Comparison of ENCODE assay signal across 8 mouse cellular contexts in genomic region chr8:8656578-8657441, GRCm38 (mm10). TPM values are rescaled to one million over a fixed set of nuclear protein-coding genes. Genes with fewer than 3 reads are reported as not detected.
DNase-seq lines count a peak whose midpoint lies in the region; ATAC-seq and TF ChIP-seq lines count a peak whose summit lies in the region.
"Had no signal": no experiment of that assay in that cellular context is flagged by ENCODE, and none has a peak within 500 bp of the region (broad histone marks: within the 10 kb centered on the region; RNA-seq: fewer than 3 reads in every experiment).

No protein-coding gene starts in this region.

- no peaks in the 10 kb centered on the region for H3K9me3 ChIP-seq in lung, embryonic 15.5 days
- no peaks in the 10 kb centered on the region for H3K9me3 ChIP-seq in forebrain, embryonic 11.5 days (ENCODE audit: control insufficient read depth, low read length)
- H3K9me3 ChIP-seq in limb, embryonic 13.5 days: no peaks in the 10 kb centered on the region
- no peaks in the 10 kb centered on the region for H3K9me3 ChIP-seq in stomach, postnatal 0 days (ENCODE audit: control insufficient read depth, low read length)
- H3K9me3 ChIP-seq: megakaryocyte, embryonic 14.5 days had no signal

- no peaks in the 10 kb centered on the region for H3K27me3 ChIP-seq in lung, embryonic 15.5 days
- no peaks in the 10 kb centered on the region; the same call in 1 of the 2 replicates for H3K27me3 ChIP-seq in forebrain, embryonic 11.5 days (ENCODE audit: control insufficient read depth, insufficient read depth, low read length)
- no peaks in the 10 kb centered on the region for H3K27me3 ChIP-seq in limb, embryonic 13.5 days
- H3K27me3 ChIP-seq in stomach, postnatal 0 days (ENCODE audit: control insufficient read depth, insufficient read depth, low read length): no peaks in the 10 kb centered on the region

- H3K4me1 ChIP-seq in lung, embryonic 15.5 days: peaks cover 48% of the 10 kb centered on the region
- H3K4me1 ChIP-seq in forebrain, embryonic 11.5 days (replicated peaks; ENCODE audit: control insufficient read depth, insufficient read depth, low read length): peaks cover 27% of the 10 kb centered on the region
- H3K4me1 ChIP-seq in limb, embryonic 13.5 days: peaks cover 61% of the 10 kb centered on the region
- H3K4me1 ChIP-seq in stomach, postnatal 0 days (replicated peaks; ENCODE audit: control insufficient read depth, insufficient read depth): peaks cover 5% of the 10 kb centered on the region; the same call in 1 of the 2 replicates

- peak overlapping the region; percentile 20 for H3K9ac ChIP-seq in lung, embryonic 15.5 days
- H3K9ac ChIP-seq in forebrain, embryonic 11.5 days (ENCODE audit: low read length): peak overlapping the region; percentile 91
- peak overlapping the region; percentile 96 for H3K9ac ChIP-seq in limb, embryonic 13.5 days
- no peak overlapping the region for H3K9ac ChIP-seq in stomach, postnatal 0 days (ENCODE audit: low read length)

- no peak for DNase-seq in lung, postnatal 10 days
- DNase-seq in forebrain, embryonic 11.5 days (ENCODE audit: low spot score): peak; percentile 56
- no peak for DNase-seq in stomach, postnatal 0 days (ENCODE audit: low spot score)
- no peak for DNase-seq in cerebellum, postnatal 25 days

- H3K36me3 ChIP-seq in lung, embryonic 15.5 days: no peaks in the 10 kb centered on the region
- no peaks in the 10 kb centered on the region; the same call in 1 of the 2 replicates for H3K36me3 ChIP-seq in forebrain, embryonic 11.5 days (ENCODE audit: control insufficient read depth, insufficient read depth, low read length)
- H3K36me3 ChIP-seq in limb, embryonic 13.5 days: peaks cover 4% of the 10 kb centered on the region
- H3K36me3 ChIP-seq in stomach, postnatal 0 days (ENCODE audit: control insufficient read depth, insufficient read depth, low read length): no peaks in the 10 kb centered on the region

- H3K4me2 ChIP-seq in lung, embryonic 15.5 days: peak overlapping the region; percentile 89
- peak overlapping the region; percentile 92 for H3K4me2 ChIP-seq in forebrain, embryonic 11.5 days (ENCODE audit: low read depth, low read length, severe bottlenecking)
- peak overlapping the region; percentile 89 for H3K4me2 ChIP-seq in limb, embryonic 13.5 days (replicated peaks)
- H3K4me2 ChIP-seq in stomach, postnatal 0 days (replicated peaks; ENCODE audit: low read depth): peak overlapping the region; percentile 91

- H3K4me3 ChIP-seq in lung, embryonic 15.5 days: peak overlapping the region; percentile 96
- peak overlapping the region; percentile 80 for H3K4me3 ChIP-seq in forebrain, embryonic 11.5 days (ENCODE audit: low read depth, low read length)
- H3K4me3 ChIP-seq in limb, embryonic 13.5 days: peak overlapping the region; percentile 96
- H3K4me3 ChIP-seq in stomach, postnatal 0 days (ENCODE audit: low read depth, low read length): peak overlapping the region; percentile 17; the same call in 1 of the 2 replicates
- H3K4me3 ChIP-seq: megakaryocyte, embryonic 14.5 days had no signal

- no peak for ATAC-seq in lung, embryonic 15.5 days (ENCODE audit: borderline replicate concordance, extremely low read depth, low FRiP score, low TSS enrichment)
- no peak for ATAC-seq in forebrain, embryonic 11.5 days (replicated peaks; ENCODE audit: low FRiP score)
- ATAC-seq in limb, embryonic 13.5 days (ENCODE audit: low FRiP score, low read depth): no peak
- ATAC-seq in stomach, postnatal 0 days (ENCODE audit: low FRiP score, low TSS enrichment): no peak
- ATAC-seq in inflammation-experienced regulatory T-cells, adult 6 months: no peak

- WGBS in lung, embryonic 15.5 days: 31% methylated on average over 14 of the region's 14 CpGs
- 4% methylated on average over 14 of the region's 14 CpGs for WGBS in forebrain, embryonic 11.5 days
- WGBS in limb, embryonic 13.5 days: 24% methylated on average over 14 of the region's 14 CpGs
- 40% methylated on average over 14 of the region's 14 CpGs for WGBS in stomach, postnatal 0 days

- H3K27ac ChIP-seq in lung, embryonic 15.5 days: no peak overlapping the region
- peak overlapping the region; percentile 76 for H3K27ac ChIP-seq in forebrain, embryonic 11.5 days (ENCODE audit: low read depth, low read length)
- no peak overlapping the region for H3K27ac ChIP-seq in limb, embryonic 13.5 days
- H3K27ac ChIP-seq in stomach, postnatal 0 days (replicated peaks): no peak overlapping the region

- no peak for TF ChIP-seq CTCF in stomach, postnatal 0 days (IDR thresholded peaks at IDR 0.05; ENCODE audit: low read depth)

- no peak for TF ChIP-seq EP300 in stomach, postnatal 0 days (optimal IDR thresholded peaks at IDR 0.05)

RNA-seq across cellular contexts. Expression of gene Efnb2, which starts 4.2 kb away (rescaled TPM):
- polyA plus RNA-seq in lung, embryonic 15.5 days (2015; fragmentation: Nextera tagmentation; extraction: Ambion mirVana): 25.7 and 26.2 TPM in 2 replicates
- polyA plus RNA-seq in forebrain, embryonic 11.5 days (2014; fragmentation: Nextera tagmentation; extraction: Ambion mirVana): 51.8 and 54.6 TPM in 2 replicates
- polyA plus RNA-seq in limb, embryonic 13.5 days (2015; fragmentation: Nextera tagmentation; extraction: Ambion mirVana): 32.6 and 33.3 TPM in 2 replicates
- polyA plus RNA-seq in stomach, postnatal 0 days (2015; fragmentation: Nextera tagmentation; extraction: Ambion mirVana): 7.2 and 7.8 TPM in 2 replicates
- polyA plus RNA-seq in inflammation-experienced regulatory T-cells, adult 6 months (2017; shearing (Covaris generic)): under 1 TPM in 2 of 3 experiments, not detected in 1; 0.18 to 0.27 TPM

RNA-seq across cellular contexts. Expression of gene Arglu1, which starts 33.5 kb away (rescaled TPM):
- polyA plus RNA-seq in lung, embryonic 15.5 days (2015; fragmentation: Nextera tagmentation; extraction: Ambion mirVana): 152 and 154 TPM in 2 replicates
- polyA plus RNA-seq in forebrain, embryonic 11.5 days (2014; fragmentation: Nextera tagmentation; extraction: Ambion mirVana): 163 and 171 TPM in 2 replicates
- polyA plus RNA-seq in limb, embryonic 13.5 days (2015; fragmentation: Nextera tagmentation; extraction: Ambion mirVana): 188 and 200 TPM in 2 replicates
- polyA plus RNA-seq in stomach, postnatal 0 days (2015; fragmentation: Nextera tagmentation; extraction: Ambion mirVana): 83.2 and 84.0 TPM in 2 replicates
- polyA plus RNA-seq in inflammation-experienced regulatory T-cells, adult 6 months (2017; shearing (Covaris generic)): 100 to 1,000 TPM; 126 to 220 (median 159) TPM

Comparison
In these comparisons a context has a peak if more than half of its experiments do, and no peak if none do; other contexts are left out.
1. H3K4me3 ChIP-seq: peak in every context shown above with its lines; median percentile 96 in lung, embryonic 15.5 days; 96 in limb, embryonic 13.5 days; 80 in forebrain, embryonic 11.5 days; 17 in stomach, postnatal 0 days.